Mouse (Mus musculus) layer of hippocampus, adult 9-10 months (tissue): ENCODE results near the gene Phc1.
A peak's percentile ranks its signal among the peaks of the same experiment; 100 is the strongest.
"Not testable (repeated sequence)": the region's sequence is repeated elsewhere in the genome, so short reads cannot be mapped to it uniquely, and the experiment has no call there.

Experiments
- DNase-seq: peaks from one replicate; pipeline ENCODE4 v3.0.0; 2022; ENCODE audit warnings: low spot score

Gene Phc1

GRCm38 (mm10) chr6:122340349-122341000 lies at the start of gene Phc1:
Gene Phc1, minus strand, starts transcription at chr6:122340561.
- DNase-seq, result no peak

- DNase-seq, result not testable (repeated sequence)
These were observed 49.6 kb upstream of the Phc1 start for GRCm38 (mm10) chr6:122389986-122390385.

- not testable (repeated sequence) for DNase-seq
These were observed 47.0 kb upstream of the Phc1 start for GRCm38 (mm10) chr6:122387177-122388028.

GRCm38 (mm10) chr6:122385724-122386123 lies 45.4 kb upstream of the Phc1 start:
- DNase-seq, result no peak

- no peak for DNase-seq
These were observed 44.5 kb upstream of the Phc1 start for GRCm38 (mm10) chr6:122384886-122385285.

- no peak for DNase-seq
These were observed 42.9 kb upstream of the Phc1 start for GRCm38 (mm10) chr6:122383211-122383610.

- no peak for DNase-seq
These were observed 41.7 kb upstream of the Phc1 start for GRCm38 (mm10) chr6:122382046-122382445.

GRCm38 (mm10) chr6:122368245-122368644 lies 27.9 kb upstream of the Phc1 start:
- DNase-seq, result no peak

GRCm38 (mm10) chr6:122366976-122367375 lies 26.6 kb upstream of the Phc1 start:
- DNase-seq, result no peak

- DNase-seq, result no peak
These were observed 25.9 kb upstream of the Phc1 start for GRCm38 (mm10) chr6:122366287-122366686.

- DNase-seq, result no peak
These were observed 25.3 kb upstream of the Phc1 start for GRCm38 (mm10) chr6:122365706-122366105.

- no peak for DNase-seq
These were observed 16.7 kb upstream of the Phc1 start for GRCm38 (mm10) chr6:122357089-122357488.

GRCm38 (mm10) chr6:122355909-122356308 lies 15.5 kb upstream of the Phc1 start:
- no peak for DNase-seq

GRCm38 (mm10) chr6:122347326-122347725 lies 7.0 kb upstream of the Phc1 start:
- DNase-seq, result not testable (repeated sequence)

GRCm38 (mm10) chr6:122346399-122346798 lies 6.0 kb upstream of the Phc1 start:
- no peak for DNase-seq

- DNase-seq, result no peak
These were observed 5.4 kb upstream of the Phc1 start for GRCm38 (mm10) chr6:122345731-122346130.

- DNase-seq, result no peak
These were observed 4.2 kb upstream of the Phc1 start for GRCm38 (mm10) chr6:122344386-122345116.

- no peak for DNase-seq
These were observed 3.4 kb upstream of the Phc1 start for GRCm38 (mm10) chr6:122343719-122344118.

- DNase-seq, result no peak
These were observed 1.8 kb upstream of the Phc1 start for GRCm38 (mm10) chr6:122342125-122342524.

GRCm38 (mm10) chr6:122341038-122341810 lies 863 bp upstream of the Phc1 start:
- DNase-seq, result no peak

- DNase-seq, result peak; percentile 36
These were observed 566 bp downstream of the Phc1 start for GRCm38 (mm10) chr6:122339648-122340341.
